Mouse (Mus musculus) E14TG2a.4 (cell line): Measurements from ENCODE around the gene Tbccd1.

Experiments
- CTCF ChIP-seq: conservative IDR thresholded peaks from 2 replicates; pipeline ENCODE4 v1.5.1; 2014; ENCODE audit warnings: low read length
- NANOG ChIP-seq: IDR thresholded peaks from 2 replicates; pipeline ENCODE4 v1.6.1; 2014; ENCODE audit warnings: borderline replicate concordance, low read length, mixed read lengths
- POU5F1 ChIP-seq: IDR thresholded peaks from 2 replicates; pipeline ENCODE4 v1.6.1; 2014; ENCODE audit warnings: low read length, borderline replicate concordance

DNA sequence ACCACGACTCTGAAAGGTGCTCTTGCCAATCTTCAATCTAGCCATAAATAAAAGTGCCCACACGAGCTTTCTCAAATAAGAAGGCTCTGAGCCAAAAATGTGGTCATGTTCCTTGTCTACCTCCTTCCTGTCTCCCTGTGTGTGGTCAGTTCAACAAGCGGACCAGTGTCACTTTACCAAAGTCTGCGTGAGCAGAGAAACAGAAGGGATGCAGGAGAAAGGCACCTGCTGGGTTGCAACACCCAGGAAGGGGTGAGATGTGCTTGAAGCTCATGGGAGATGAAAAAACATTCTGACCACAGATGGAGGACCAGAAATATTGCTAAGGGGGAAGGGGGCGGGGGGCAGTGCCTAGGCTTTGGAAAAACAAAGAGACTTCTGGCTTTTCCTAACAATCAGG, 41.9 kb upstream of the Tbccd1 start:
- TF ChIP-seq CTCF, result no peak
- TF ChIP-seq POU5F1, result no peak
- no peak for TF ChIP-seq NANOG
